Mouse (Mus musculus): ENCODE results near the gene Speer4b. TPM values are rescaled to one million over a fixed set of nuclear protein-coding genes. Genes with fewer than 3 reads are reported as not detected.
"Not testable (repeated sequence)": the region's sequence is repeated elsewhere in the genome, so short reads cannot be mapped to it uniquely, and the experiment has no call there.

The Speer4b gene
- total RNA-seq (2021) = not detected

GRCm38 (mm10) chr5:27501338-27501737, at the start of gene Speer4b:
Speer4b (minus strand) TSS chr5:27501438.
- DNase-seq (ENCODE audit: low spot score); intact Hi-C loops (cut with DNase I): not testable (repeated sequence)

GRCm38 (mm10) chr5:27549291-27549690, 48.1 kb upstream of the Speer4b start:
- intact Hi-C loops (cut with DNase I) = loop anchor here (10.0 kb wide), 1 partner anchor 474 kb away; no protein-coding TSS in a partner anchor
- no peak for DNase-seq (ENCODE audit: low spot score)

DNA sequence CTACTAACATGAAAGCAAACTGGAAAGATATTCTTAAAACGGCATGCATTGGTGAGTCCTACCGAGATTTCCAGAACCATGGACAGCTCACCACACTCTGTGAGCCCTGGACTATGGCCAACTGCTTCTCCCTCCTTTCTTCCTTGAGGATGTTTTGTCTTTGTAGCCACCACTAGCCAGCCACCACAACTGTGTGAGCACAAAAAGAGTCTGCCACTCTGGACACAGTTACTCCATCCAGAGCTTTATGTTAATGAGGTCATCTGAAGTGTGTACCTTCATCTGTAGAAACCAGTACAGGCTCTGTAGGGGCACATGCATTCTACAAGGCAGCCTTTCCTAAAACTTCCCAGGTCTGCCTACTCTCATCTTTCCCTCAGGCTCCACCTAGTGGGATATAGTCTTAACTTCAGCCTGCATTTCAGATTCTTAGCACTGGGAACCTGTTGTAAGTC, 43.6 kb upstream of the Speer4b start:
- DNase-seq (ENCODE audit: low spot score) = no peak
- intact Hi-C loops (cut with DNase I) = loop anchor here (10.0 kb wide), 1 partner anchor 470 kb away; no protein-coding TSS in a partner anchor

DNA sequence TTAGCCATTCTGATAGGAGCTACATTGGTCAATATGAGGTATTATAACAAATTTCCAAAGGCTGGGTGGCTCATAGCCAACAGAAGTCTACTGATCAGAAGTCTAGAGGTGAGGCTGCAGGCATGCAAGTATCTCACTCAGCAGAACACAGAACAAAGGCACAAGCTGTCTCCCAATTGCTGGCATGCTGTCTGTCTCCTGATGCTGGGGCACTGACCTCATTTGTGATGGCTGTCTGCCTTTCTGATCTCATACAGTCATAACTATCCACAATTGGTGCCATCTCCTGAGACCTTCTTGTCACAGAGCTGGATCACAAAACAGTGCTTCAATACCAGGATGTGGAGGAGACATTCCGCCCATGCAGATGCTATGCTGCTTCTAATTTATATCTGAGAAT, 25.7 kb upstream of the Speer4b start:
- intact Hi-C loops (cut with DNase I) = no loop called here
- DNase-seq (ENCODE audit: low spot score) = no peak

DNA sequence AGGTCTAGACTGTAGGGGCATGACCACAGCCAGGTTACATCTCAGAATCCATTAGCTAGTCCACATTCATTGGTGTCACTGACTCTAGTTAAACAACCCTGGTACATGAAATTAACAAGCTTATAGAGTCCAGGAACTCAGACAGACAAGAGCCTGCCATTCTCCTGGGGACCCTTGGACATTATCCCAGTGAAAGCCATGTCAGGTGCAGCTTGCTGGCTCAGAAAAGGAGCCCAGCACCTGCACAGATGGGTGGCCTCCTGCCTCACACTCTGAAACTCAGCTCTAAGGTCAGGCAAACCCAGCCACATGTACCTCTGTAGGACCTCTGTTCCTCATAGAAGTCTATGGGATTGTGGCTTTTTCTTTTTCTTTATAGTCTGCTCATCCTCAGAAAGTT, 17.5 kb upstream of the Speer4b start:
- no peak for DNase-seq (ENCODE audit: low spot score)
- intact Hi-C loops (cut with DNase I) = no loop called here

- intact Hi-C loops (cut with DNase I) = no loop called here
- no peak for DNase-seq (ENCODE audit: low spot score)
These were observed 10.3 kb downstream of the Speer4b start for GRCm38 (mm10) chr5:27490942-27491341.

DNA sequence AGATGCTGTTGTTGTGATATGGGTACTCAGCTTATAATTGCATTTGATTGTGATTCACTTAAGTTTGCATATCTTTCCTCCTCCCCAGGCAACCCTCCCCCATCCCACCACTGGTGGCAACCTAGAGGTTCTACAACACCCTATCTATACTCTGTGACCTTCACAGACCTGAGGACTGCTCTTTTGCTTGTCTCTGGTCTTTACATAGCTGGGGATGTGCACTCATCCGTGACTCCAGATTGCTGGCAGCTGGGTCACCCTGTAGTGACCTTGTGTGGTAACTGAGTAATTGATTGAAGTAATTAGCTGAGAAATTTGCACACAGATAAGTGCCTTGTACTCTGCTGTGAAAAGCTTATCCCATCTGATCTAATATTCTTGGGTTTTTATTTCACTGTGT, 15.1 kb downstream of the Speer4b start:
- DNase-seq (ENCODE audit: low spot score) = no peak
- intact Hi-C loops (cut with DNase I) = no loop called here

- no peak for DNase-seq (ENCODE audit: low spot score)
- intact Hi-C loops (cut with DNase I) = no loop called here
These were observed 19.5 kb downstream of the Speer4b start for GRCm38 (mm10) chr5:27481706-27482105.

GRCm38 (mm10) chr5:27474964-27475465, 26.2 kb downstream of the Speer4b start:
- intact Hi-C loops (cut with DNase I) = no loop called here
- no peak for DNase-seq (ENCODE audit: low spot score)

GRCm38 (mm10) chr5:27457686-27458085, 43.6 kb downstream of the Speer4b start:
- no peak for DNase-seq (ENCODE audit: low spot score)
- intact Hi-C loops (cut with DNase I) = no loop called here

DNA sequence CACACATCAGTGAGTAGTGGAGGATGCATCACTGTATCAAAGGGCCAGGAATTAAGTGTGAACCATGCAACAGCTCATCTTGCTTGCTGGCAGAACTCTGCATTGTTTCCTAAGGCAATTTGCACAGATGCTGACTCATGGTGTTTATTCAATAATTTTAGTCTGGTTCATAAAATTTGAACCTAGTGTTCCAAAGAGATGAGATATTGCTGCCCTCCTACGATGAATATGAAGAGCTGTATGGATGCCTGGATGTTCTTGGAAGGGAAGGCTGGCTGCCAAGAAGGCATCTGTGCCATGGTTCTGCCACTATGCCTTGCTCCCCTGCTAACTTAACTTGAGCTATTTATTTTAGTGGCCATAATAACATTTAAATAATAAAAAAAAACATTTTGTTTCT, 44.3 kb downstream of the Speer4b start:
- intact Hi-C loops (cut with DNase I) = no loop called here

GRCm38 (mm10) chr5:27454386-27454785, 46.9 kb downstream of the Speer4b start:
- intact Hi-C loops (cut with DNase I) = no loop called here
- DNase-seq (ENCODE audit: low spot score) = no peak

More for the DNA sequence above, 44.3 kb downstream of the Speer4b start:
- DNase-seq (ENCODE audit: low spot score) = no peak

DNA sequence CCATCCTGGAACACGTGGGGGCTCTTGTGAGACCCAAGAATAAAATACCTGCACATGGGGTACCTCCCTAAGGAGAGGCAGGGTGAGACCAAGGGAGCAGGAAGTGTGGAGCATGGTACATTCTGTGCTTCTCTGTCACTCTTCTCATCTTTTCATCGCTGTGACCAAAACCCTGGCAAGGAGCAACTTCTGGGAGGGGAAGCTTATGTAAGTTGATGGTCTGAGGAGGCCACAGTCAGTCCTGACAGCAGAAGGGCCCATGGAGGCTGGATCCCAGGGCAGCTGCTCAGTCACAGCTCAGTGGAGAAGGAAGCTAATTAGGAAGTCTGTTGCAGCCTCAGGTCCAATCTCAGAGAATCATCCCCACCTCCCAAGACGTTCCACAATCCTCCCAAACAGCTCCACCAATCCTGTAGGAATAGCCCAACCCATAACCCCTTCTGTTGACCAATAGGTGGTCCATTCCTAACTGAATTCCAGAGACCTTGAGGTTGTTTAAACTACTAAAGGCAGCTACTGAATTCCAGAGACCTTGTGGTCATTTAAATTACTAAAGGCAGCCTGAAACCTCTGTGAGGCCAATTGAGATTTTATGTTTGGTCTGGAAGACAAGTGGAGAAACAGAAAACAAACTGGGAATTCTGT, 47.9 kb downstream of the Speer4b start:
- no peak for DNase-seq (ENCODE audit: low spot score)

More for the DNA sequence above, 47.9 kb downstream of the Speer4b start:
- intact Hi-C loops (cut with DNase I) = no loop called here

Measured in heart, postnatal 25 days (tissue).